In genomic region chr10:59907695-59908299, GRCm38 (mm10) we compare ENCODE assay signal across 8 mouse cellular contexts. TPM values are rescaled to one million over a fixed set of nuclear protein-coding genes. Genes with fewer than 3 reads are reported as not detected.
A peak's percentile ranks its signal among the peaks of the same experiment; 100 is the strongest.
DNase-seq lines count a peak whose midpoint lies in the region; ATAC-seq and TF ChIP-seq lines count a peak whose summit lies in the region.

No protein-coding gene starts in this region.

- H3K27ac ChIP-seq in heart, embryonic 11.5 days (ENCODE audit: low read depth, low read length): peak overlapping the region; percentile 86
- H3K27ac ChIP-seq in ES-E14 (ENCODE audit: insufficient read depth, low read depth, low read length, poor library complexity, severe bottlenecking): peak overlapping the region; percentile 84
- 0 out of 2 replicates have a peak overlapping the region, but pooled peaks have one; percentile 45 for H3K27ac ChIP-seq in forebrain, embryonic 14.5 days (ENCODE audit: low read depth, low read length)
- H3K27ac ChIP-seq in limb, embryonic 10.5 days: peak overlapping the region; percentile 87
- 0 out of 2 replicates have a peak overlapping the region, but pooled peaks have one; percentile 20 for H3K27ac ChIP-seq in midbrain, embryonic 14.5 days (replicated peaks; ENCODE audit: low read depth, low read length)

- peaks cover 7% of the 10 kb centered on the region; the same call in 1 of the 2 replicates for H3K27me3 ChIP-seq in heart, embryonic 11.5 days (ENCODE audit: control insufficient read depth, insufficient read depth, low read length)
- no peaks in the 10 kb centered on the region for H3K27me3 ChIP-seq in forebrain, embryonic 14.5 days (replicated peaks; ENCODE audit: control insufficient read depth, insufficient read depth, low read length)
- no peaks in the 10 kb centered on the region for H3K27me3 ChIP-seq in limb, embryonic 10.5 days (ENCODE audit: low read depth, poor library complexity, severe bottlenecking)
- H3K27me3 ChIP-seq in midbrain, embryonic 14.5 days (ENCODE audit: control insufficient read depth, insufficient read depth, low read length): no peaks in the 10 kb centered on the region

- WGBS in heart, embryonic 11.5 days (ENCODE audit: insufficient replicate concordance): 36% methylated on average over 7 of the region's 7 CpGs
- whole genome bisulfite sequencing in forebrain, embryonic 14.5 days: 35% methylated on average over 7 of the region's 7 CpGs
- WGBS in limb, embryonic 10.5 days: 53% methylated on average over 7 of the region's 7 CpGs
- WGBS in midbrain, embryonic 14.5 days: 30% methylated on average over 7 of the region's 7 CpGs

- H3K9me3 ChIP-seq in heart, embryonic 11.5 days (replicated peaks; ENCODE audit: control insufficient read depth, low read length): no peaks in the 10 kb centered on the region
- H3K9me3 ChIP-seq in ES-E14 (ENCODE audit: control insufficient read depth, insufficient read depth, low read depth, low read length): no peaks in the 10 kb centered on the region
- no peaks in the 10 kb centered on the region for H3K9me3 ChIP-seq in forebrain, embryonic 14.5 days (replicated peaks; ENCODE audit: control insufficient read depth, low read length)
- no peaks in the 10 kb centered on the region for H3K9me3 ChIP-seq in limb, embryonic 10.5 days (replicated peaks)
- H3K9me3 ChIP-seq in midbrain, embryonic 14.5 days (ENCODE audit: control insufficient read depth, low read length): no peaks in the 10 kb centered on the region

- peaks cover 44% of the 10 kb centered on the region for H3K4me1 ChIP-seq in heart, embryonic 11.5 days (ENCODE audit: control insufficient read depth, insufficient read depth, low read length)
- H3K4me1 ChIP-seq in ES-E14 (ENCODE audit: control insufficient read depth in 2 of 2, insufficient read depth in 2 of 2, low read length in 2 of 2, poor library complexity in 1 of 2): peaks cover 11 to 38% of the 10 kb centered on the region in 2 experiments; a peak in 3 of 4 replicates
- H3K4me1 ChIP-seq in forebrain, embryonic 14.5 days (ENCODE audit: control insufficient read depth, insufficient read depth, low read length): peaks cover 17% of the 10 kb centered on the region
- peaks cover 70% of the 10 kb centered on the region for H3K4me1 ChIP-seq in limb, embryonic 10.5 days
- peaks cover 24% of the 10 kb centered on the region for H3K4me1 ChIP-seq in midbrain, embryonic 14.5 days (ENCODE audit: control insufficient read depth, insufficient read depth, low read length)

- H3K4me2 ChIP-seq in heart, embryonic 11.5 days: peak overlapping the region; percentile 27
- H3K4me2 ChIP-seq in forebrain, embryonic 14.5 days (ENCODE audit: low read length): no peak overlapping the region
- H3K4me2 ChIP-seq in midbrain, embryonic 14.5 days (ENCODE audit: low read length): no peak overlapping the region

- peak; percentile 21 for ATAC-seq in heart, embryonic 11.5 days (replicated peaks; ENCODE audit: insufficient number of reproducible peaks, low FRiP score, low TSS enrichment)
- peak; percentile 43 for ATAC-seq in forebrain, embryonic 14.5 days
- 0 out of 2 replicates have a peak, but pooled peaks have one; percentile 32 for ATAC-seq in midbrain, embryonic 14.5 days (ENCODE audit: low FRiP score, low TSS enrichment)

- in situ Hi-C loops in ES-E14 (cut with MboI; ENCODE audit: low sequenced_read_pairs in 2 of 2, unreplicated experiment in 2 of 2): no loop called here

- DNase-seq in heart, adult 18-20 months: no peak
- no peak for DNase-seq in ES-E14 (ENCODE audit: low read depth, low spot score)
- peak; percentile 62 for DNase-seq in forebrain, embryonic 14.5 days (ENCODE audit: low spot score)
- DNase-seq in limb, embryonic 10.5 days (ENCODE audit: low spot score): no peak
- no peak for DNase-seq in midbrain, embryonic 14.5 days
- no peak for DNase-seq in left cerebral cortex, adult 18-20 months (ENCODE audit: low spot score in 2 of 2)
- DNase-seq in frontal cortex, postnatal 14 days (ENCODE audit: low spot score in 2 of 2): no peak

- H3K36me3 ChIP-seq in heart, embryonic 11.5 days (ENCODE audit: control insufficient read depth, insufficient read depth, low read length): no peaks in the 10 kb centered on the region
- no peaks in the 10 kb centered on the region for H3K36me3 ChIP-seq in ES-E14 (ENCODE audit: control insufficient read depth, insufficient read depth, low read length, poor library complexity, severe bottlenecking)
- H3K36me3 ChIP-seq in forebrain, embryonic 14.5 days (ENCODE audit: control insufficient read depth, insufficient read depth, low read length): no peaks in the 10 kb centered on the region
- H3K36me3 ChIP-seq in limb, embryonic 10.5 days: no peaks in the 10 kb centered on the region
- no peaks in the 10 kb centered on the region for H3K36me3 ChIP-seq in midbrain, embryonic 14.5 days (ENCODE audit: control insufficient read depth, insufficient read depth, low read length)

- no peak overlapping the region for H3K4me3 ChIP-seq in heart, embryonic 11.5 days (ENCODE audit: low read depth, low read length)
- no peak overlapping the region for H3K4me3 ChIP-seq in ES-E14 (ENCODE audit: insufficient read depth in 1 of 2, low read depth in 1 of 2, low read length in 2 of 2, poor library complexity in 1 of 2, severe bottlenecking in 1 of 2)
- H3K4me3 ChIP-seq in forebrain, embryonic 14.5 days (ENCODE audit: low read depth, low read length): no peak overlapping the region
- H3K4me3 ChIP-seq in limb, embryonic 10.5 days: no peak overlapping the region
- no peak overlapping the region for H3K4me3 ChIP-seq in midbrain, embryonic 14.5 days (replicated peaks; ENCODE audit: low read depth, low read length)

- H3K9ac ChIP-seq in heart, embryonic 11.5 days (ENCODE audit: low read depth, low read length): peak overlapping the region; percentile 49
- H3K9ac ChIP-seq in ES-E14 (ENCODE audit: insufficient read depth, low read depth, low read length, poor library complexity, severe bottlenecking): no peak overlapping the region; the same call in 1 of the 2 replicates
- no peak overlapping the region for H3K9ac ChIP-seq in forebrain, embryonic 14.5 days (ENCODE audit: low read length)
- no peak overlapping the region for H3K9ac ChIP-seq in midbrain, embryonic 14.5 days (replicated peaks; ENCODE audit: low read length)

TF ChIP-seq in ES-E14, 5 proteins besides CTCF, POLR2A, EP300 and RAD21:
- TF ChIP-seq ZC3H11A (IDR thresholded peaks at IDR 0.05; ENCODE audit: borderline replicate concordance, low read depth, low read length) (no peak), MAFK (IDR thresholded peaks at IDR 0.05; ENCODE audit: insufficient read depth, low read depth, low read length) (no peak), ZNF384 (IDR thresholded peaks at IDR 0.05; ENCODE audit: low read depth, low read length) (no peak), CHD2 (IDR thresholded peaks at IDR 0.05; ENCODE audit: low read depth, low read length) (no peak), HCFC1 (IDR thresholded peaks at IDR 0.05; ENCODE audit: borderline replicate concordance, insufficient read depth, low read length) (no peak)

RNA-seq across cellular contexts. Expression of gene Dnajb12, which starts 28.4 kb away (rescaled TPM):
- 30.3 and 31.3 TPM in 2 replicates for polyA plus RNA-seq in heart, embryonic 11.5 days (2014; fragmentation: Nextera tagmentation; extraction: Ambion mirVana)
- 10 to 100 TPM; 38.6 to 42.3 TPM for total RNA-seq in heart, adult 18-20 months (2021)
- total RNA-seq in ES-E14 (2012; rRNA removed): 38.2 and 47.8 TPM in 2 replicates
- 18.8 and 19.7 TPM in 2 replicates for polyA plus RNA-seq in forebrain, embryonic 14.5 days (2014; fragmentation: Nextera tagmentation; extraction: Ambion mirVana)
- 25.8 and 28.2 TPM in 2 replicates for polyA plus RNA-seq in limb, embryonic 10.5 days (2016; fragmentation: Nextera tagmentation; extraction: Ambion mirVana)
- 15.9 and 20.5 TPM in 2 replicates for polyA plus RNA-seq in midbrain, embryonic 14.5 days (2014; fragmentation: Nextera tagmentation; extraction: Ambion mirVana)
- 10 to 100 TPM; 47.3 to 49.6 TPM for total RNA-seq in left cerebral cortex, adult 18-20 months (2021)

RNA-seq across cellular contexts. Expression of gene Ddit4, which starts 43.8 kb away (rescaled TPM):
- polyA plus RNA-seq in heart, embryonic 11.5 days (2014; fragmentation: Nextera tagmentation; extraction: Ambion mirVana): 1.9 and 3.4 TPM in 2 replicates
- 100 to 1,000 TPM; 158 to 190 TPM for total RNA-seq in heart, adult 18-20 months (2021)
- 33.9 and 42.1 TPM in 2 replicates for total RNA-seq in ES-E14 (2012; rRNA removed)
- 10.2 and 11.1 TPM in 2 replicates for polyA plus RNA-seq in forebrain, embryonic 14.5 days (2014; fragmentation: Nextera tagmentation; extraction: Ambion mirVana)
- 30.3 and 58.7 TPM in 2 replicates for polyA plus RNA-seq in limb, embryonic 10.5 days (2016; fragmentation: Nextera tagmentation; extraction: Ambion mirVana)
- 6.2 and 7.3 TPM in 2 replicates for polyA plus RNA-seq in midbrain, embryonic 14.5 days (2014; fragmentation: Nextera tagmentation; extraction: Ambion mirVana)
- 10 to 100 TPM; 35.8 to 41.3 TPM for total RNA-seq in left cerebral cortex, adult 18-20 months (2021)

Comparison
In these comparisons a context has a peak if more than half of its experiments do, and no peak if none do; other contexts are left out.
1. H3K27ac ChIP-seq: peak in every context shown above with its lines; median percentile 87 in limb, embryonic 10.5 days; 86 in heart, embryonic 11.5 days; 84 in ES-E14; 45 in forebrain, embryonic 14.5 days; 20 in midbrain, embryonic 14.5 days.